Mouse (Mus musculus) liver, adult 2 months (tissue): ENCODE measurements around the gene F2rl1. TPM values are rescaled to one million over a fixed set of nuclear protein-coding genes. Genes with fewer than 3 reads are reported as not detected.

Experiments
- DNase-seq: peaks from one replicate; pipeline ENCODE4 v3.0.0-alpha.2; 2011; ENCODE audit warnings: low read depth, low spot score; ENCODE audit errors: extremely low read depth
- H3K27ac ChIP-seq: fragments of 200-500 bp; replicated peaks from 2 replicates; pipeline ENCODE4 v1.5.1; 2012; ENCODE audit warnings: low read depth, mild to moderate bottlenecking, control low read depth, inconsistent platforms, low read length; ENCODE audit not compliant: insufficient read depth
- H3K27me3 ChIP-seq: fragments of 200-500 bp; 2 replicates; pipeline ENCODE4 v1.6.1; 2012; ENCODE audit warnings: mild to moderate bottlenecking, moderate library complexity, low read length, inconsistent platforms; ENCODE audit not compliant: control insufficient read depth, insufficient read depth
- H3K36me3 ChIP-seq: fragments of 200-500 bp; 2 replicates; pipeline ENCODE4 v1.6.1; 2012; ENCODE audit warnings: low read length, inconsistent platforms; ENCODE audit not compliant: control insufficient read depth, insufficient read depth
- H3K4me1 ChIP-seq: fragments of 200-500 bp; 2 replicates; pipeline ENCODE4 v1.6.1; 2011; ENCODE audit warnings: low read length; ENCODE audit not compliant: control insufficient read depth, insufficient read depth
- H3K4me3 ChIP-seq: fragments of 200-500 bp; 2 replicates; pipeline ENCODE4 v1.5.1; 2011; ENCODE audit warnings: low read depth, mild to moderate bottlenecking, control low read depth, low read length, moderate library complexity; ENCODE audit not compliant: insufficient read depth
- H3K79me2 ChIP-seq: fragments of 200-500 bp; 2 replicates; pipeline ENCODE4 v1.6.1; 2012; ENCODE audit warnings: inconsistent platforms, mild to moderate bottlenecking, low read length, moderate library complexity; ENCODE audit not compliant: control insufficient read depth, insufficient read depth
- H3K9ac ChIP-seq: fragments of 200-500 bp; 2 replicates; pipeline ENCODE4 v1.6.1; 2012; ENCODE audit warnings: low read depth, mild to moderate bottlenecking, control low read depth, inconsistent platforms, low read length
- CTCF ChIP-seq: fragments of 200-500 bp; IDR thresholded peaks from 2 replicates; pipeline ENCODE4 v1.5.1; 2011; ENCODE audit warnings: low read depth, low read length, control low read depth
- POLR2A ChIP-seq: fragments of 200-500 bp; IDR thresholded peaks from 2 replicates; pipeline ENCODE4 v1.6.1; 2011; ENCODE audit warnings: low read length, control low read depth; ENCODE audit not compliant: insufficient read depth; ENCODE audit errors: extremely low read depth
- WGBS: fragments of 180-500 bp; shearing (Covaris S2); methylation state at CpG from one replicate; pipeline ENCODE4 v1.1.7; 2018; 5-methylcytosine and 5-hydroxymethylcytosine counted together
- polyA plus RNA-seq: library from polyadenylated mRNA; depleted of rRNA; stranded (reverse); fragments of >200 nt; gene quantifications from 2 replicates; pipeline ENCODE4 v1.2.3, GENCODE M21; 2012
- total RNA-seq: library from RNA; depleted of rRNA; stranded (reverse); fragments of >200 nt; gene quantifications from 2 replicates; pipeline ENCODE4 v1.2.3, GENCODE M21; 2014

Gene F2rl1
- total and polyA plus RNA-seq, 2 experiments: 0.18 to 0.24 TPM

DNA sequence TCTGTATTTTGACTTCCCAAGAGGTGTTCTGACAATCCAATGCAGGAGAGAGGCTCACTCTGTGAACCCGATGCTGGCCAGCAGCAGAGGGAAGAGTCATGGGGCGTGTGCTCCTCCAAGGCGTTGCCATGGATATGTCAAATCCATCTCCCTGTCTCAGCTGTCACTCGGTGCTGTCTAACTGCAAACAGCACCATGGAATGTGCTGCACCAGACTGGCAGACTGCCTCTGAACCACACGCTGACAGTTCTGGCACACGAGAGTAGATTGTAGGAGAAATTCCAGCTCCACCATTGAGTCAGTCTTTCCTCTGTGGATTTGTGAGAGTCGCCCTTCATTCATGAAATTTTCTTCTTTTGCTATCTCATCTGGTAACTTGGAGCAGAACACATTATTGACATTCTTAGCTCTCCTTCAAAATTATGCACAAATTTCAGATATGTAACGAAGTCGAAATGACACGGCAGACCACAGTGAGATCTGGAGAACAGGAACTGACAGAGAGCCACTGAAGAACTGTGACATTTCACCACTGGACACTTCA, 38.1 kb upstream of the F2rl1 start:
- H3K36me3 ChIP-seq: no peaks in the 10 kb centered on the region
- WGBS: 68% methylated on average over 10 of the region's 10 CpGs
- DNase-seq: no peak

DNA sequence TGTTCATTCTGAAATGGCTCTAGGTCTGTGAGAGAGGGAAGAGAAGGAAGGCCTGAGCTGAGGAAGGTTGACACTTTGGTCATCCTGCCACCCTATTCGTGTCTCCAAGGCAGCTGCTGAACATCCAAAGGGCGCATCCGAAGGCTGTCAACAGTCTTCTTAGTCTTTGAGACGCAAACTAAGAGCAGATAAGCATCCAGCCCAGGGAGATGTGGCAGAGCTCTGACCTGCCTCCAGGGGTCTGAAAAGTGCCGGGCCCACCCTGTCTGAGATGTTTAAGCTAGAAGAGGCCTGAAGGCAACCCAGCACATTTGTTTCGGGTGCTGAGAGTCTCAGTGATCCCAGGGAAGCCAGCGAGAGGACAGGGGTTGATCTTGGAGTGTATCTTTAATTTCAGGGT, 32.3 kb upstream of the F2rl1 start:
- 89% methylated on average over 7 of the region's 7 CpGs for WGBS

More for the DNA sequence above, 38.1 kb upstream of the F2rl1 start:
- no peak for TF ChIP-seq POLR2A
- TF ChIP-seq CTCF: no peak
- H3K79me2 ChIP-seq: no peaks in the 10 kb centered on the region
- no peak overlapping the region for H3K9ac ChIP-seq
- no peak overlapping the region for H3K27ac ChIP-seq
- H3K4me1 ChIP-seq: peaks cover 4% of the 10 kb centered on the region; the same call in 1 of the 2 replicates
- no peaks in the 10 kb centered on the region for H3K27me3 ChIP-seq
- no peak overlapping the region for H3K4me3 ChIP-seq

DNA sequence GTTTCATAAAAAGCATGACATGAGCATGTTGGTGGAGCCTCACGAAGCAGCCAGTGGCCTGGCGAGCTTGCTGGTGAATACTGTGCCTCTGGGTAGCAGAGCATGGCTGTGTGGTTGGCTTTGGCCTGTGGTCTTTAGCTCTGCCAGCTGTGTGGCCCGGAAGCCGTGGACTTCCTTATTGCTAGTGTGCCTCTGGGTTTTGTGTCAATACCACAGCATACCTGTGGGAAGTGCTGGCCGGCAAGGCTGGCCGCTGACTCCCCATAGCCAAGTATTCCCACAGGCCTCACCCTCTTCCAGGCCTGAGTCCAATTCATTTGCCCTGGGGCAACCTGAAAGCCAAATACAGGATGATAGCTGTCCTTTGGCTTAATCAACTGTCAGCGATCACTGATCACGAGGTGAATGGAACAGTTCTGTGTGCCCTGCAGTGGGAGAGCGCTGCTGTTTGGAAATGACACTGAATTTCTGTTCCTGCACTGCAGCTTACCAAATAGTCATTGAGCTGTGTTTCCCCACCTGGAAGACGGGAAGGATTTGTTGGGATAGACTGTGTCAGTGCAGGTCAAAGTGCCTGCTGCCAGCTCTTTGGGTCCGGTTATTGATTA, 29.0 kb upstream of the F2rl1 start:
- peak overlapping the region; percentile 14; the same call in 1 of the 2 replicates for H3K27ac ChIP-seq

More for the DNA sequence above, 32.3 kb upstream of the F2rl1 start:
- H3K36me3 ChIP-seq: no peaks in the 10 kb centered on the region
- TF ChIP-seq POLR2A (no peak), CTCF (no peak)
- peaks cover 2% of the 10 kb centered on the region; the same call in 1 of the 2 replicates for H3K4me1 ChIP-seq
- no peak overlapping the region for H3K4me3 ChIP-seq
- no peak overlapping the region for H3K27ac ChIP-seq
- H3K79me2 ChIP-seq: no peaks in the 10 kb centered on the region
- no peaks in the 10 kb centered on the region for H3K27me3 ChIP-seq
- no peak overlapping the region for H3K9ac ChIP-seq
- no peak for DNase-seq

DNA sequence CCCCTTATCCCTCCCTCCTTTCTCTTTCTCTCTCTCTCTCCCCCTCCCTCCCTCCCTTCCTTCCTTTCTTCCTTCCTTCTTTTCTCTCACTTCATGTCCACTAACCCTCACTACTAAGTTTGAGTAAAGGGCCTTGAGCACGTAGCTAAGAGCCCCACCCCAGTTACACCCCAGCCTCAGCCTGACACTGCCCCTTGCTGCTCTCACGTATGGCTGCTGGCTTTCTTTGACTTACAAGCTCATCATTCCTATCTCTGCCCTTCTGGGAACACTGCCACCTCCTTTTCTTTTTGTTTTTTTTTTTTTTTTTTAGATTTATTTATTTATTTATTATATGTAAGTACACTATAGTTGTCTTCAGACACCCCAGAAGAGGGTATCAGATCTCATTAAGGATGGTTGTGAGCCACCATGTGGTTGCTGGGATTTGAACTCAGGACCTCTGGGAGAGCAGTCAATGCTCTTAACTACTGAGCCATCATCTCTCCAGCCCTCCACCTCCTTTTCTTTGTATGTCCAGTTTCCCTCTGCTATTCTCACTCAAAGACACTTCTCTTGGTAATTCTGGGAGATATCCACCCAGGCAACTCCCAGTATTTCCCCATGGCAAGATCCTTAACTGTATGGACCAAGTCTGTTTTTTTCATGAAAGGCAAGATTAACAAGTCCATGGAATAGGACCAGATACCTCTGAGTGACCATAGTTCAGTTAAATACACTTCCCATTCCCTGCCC, 25.8 kb upstream of the F2rl1 start:
- H3K27me3 ChIP-seq: no peaks in the 10 kb centered on the region
- no peaks in the 10 kb centered on the region for H3K79me2 ChIP-seq
- no peak overlapping the region for H3K9ac ChIP-seq
- H3K4me1 ChIP-seq: peaks cover 2% of the 10 kb centered on the region; the same call in 1 of the 2 replicates
- no peak for TF ChIP-seq CTCF
- TF ChIP-seq POLR2A: no peak
- no peaks in the 10 kb centered on the region for H3K36me3 ChIP-seq
- 75% methylated on average over 2 of the region's 2 CpGs for WGBS
- no peak overlapping the region for H3K27ac ChIP-seq
- no peak overlapping the region for H3K4me3 ChIP-seq
- DNase-seq: no peak

More for the DNA sequence above, 29.0 kb upstream of the F2rl1 start:
- peak; percentile 98 for DNase-seq
- H3K79me2 ChIP-seq: no peaks in the 10 kb centered on the region
- no peak overlapping the region for H3K4me3 ChIP-seq
- no peaks in the 10 kb centered on the region for H3K36me3 ChIP-seq
- no peak overlapping the region for H3K9ac ChIP-seq
- H3K27me3 ChIP-seq: no peaks in the 10 kb centered on the region
- 28% methylated on average over 11 of the region's 11 CpGs for WGBS
- TF ChIP-seq CTCF: peak; percentile 26; the same call in 1 of the 2 replicates
- TF ChIP-seq POLR2A: no peak
- peaks cover 2% of the 10 kb centered on the region; the same call in 1 of the 2 replicates for H3K4me1 ChIP-seq

DNA sequence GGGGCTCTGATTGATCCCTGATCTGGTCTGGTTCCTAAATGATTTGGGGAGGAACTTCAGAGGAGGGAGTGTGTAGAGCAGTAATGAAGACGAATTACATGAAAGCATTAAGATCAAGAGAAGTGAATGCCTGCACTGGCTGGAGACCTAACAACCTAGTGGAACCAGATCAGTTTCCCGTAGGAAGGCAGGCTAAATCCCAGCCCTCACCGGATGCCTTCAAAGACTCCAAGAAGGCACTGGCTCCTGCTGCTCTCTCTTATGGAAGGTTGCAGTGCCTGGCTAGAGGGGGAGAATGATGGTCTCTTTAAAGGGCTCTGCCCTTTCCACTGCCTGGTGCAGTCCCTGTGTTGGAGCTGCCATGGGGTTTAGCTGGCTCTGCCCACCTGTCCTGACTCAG, 24.4 kb upstream of the F2rl1 start:
- Histone ChIP-seq H3K4me1 (peaks cover 2% of the 10 kb centered on the region; the same call in 1 of the 2 replicates), H3K9ac (no peak overlapping the region), H3K79me2 (no peaks in the 10 kb centered on the region), H3K36me3 (no peaks in the 10 kb centered on the region), H3K27me3 (no peaks in the 10 kb centered on the region), H3K4me3 (no peak overlapping the region), H3K27ac (no peak overlapping the region)
- DNase-seq: no peak
- TF ChIP-seq CTCF: no peak
- no peak for TF ChIP-seq POLR2A
- WGBS: 82% methylated on average over 3 of the region's 3 CpGs

DNA sequence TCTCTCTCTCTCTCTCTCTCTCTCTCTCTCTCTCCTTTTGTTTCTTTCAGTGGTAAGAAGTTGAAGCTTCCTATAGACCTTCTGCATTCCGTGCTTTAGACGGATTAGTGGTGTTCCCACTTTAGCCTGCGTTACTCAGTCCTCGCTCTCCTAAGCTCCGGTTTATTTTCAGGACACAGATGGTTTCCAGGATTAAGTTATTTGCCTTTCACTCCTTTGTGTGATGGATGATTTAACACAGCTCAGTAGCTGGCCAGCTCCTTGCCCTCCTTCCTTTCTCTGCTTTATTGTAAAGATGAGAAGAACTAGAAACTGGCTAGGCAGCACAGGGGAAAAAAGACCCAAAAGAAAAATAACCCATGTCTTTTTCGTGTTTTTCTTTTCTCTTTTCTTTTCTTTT, 23.8 kb upstream of the F2rl1 start:
- H3K79me2 ChIP-seq: no peaks in the 10 kb centered on the region
- no peak overlapping the region for H3K9ac ChIP-seq
- H3K4me3 ChIP-seq: no peak overlapping the region
- H3K27me3 ChIP-seq: no peaks in the 10 kb centered on the region
- peaks cover 2% of the 10 kb centered on the region; the same call in 1 of the 2 replicates for H3K4me1 ChIP-seq
- H3K27ac ChIP-seq: no peak overlapping the region
- WGBS: 51% methylated on average over 6 of the region's 6 CpGs
- no peaks in the 10 kb centered on the region for H3K36me3 ChIP-seq
- DNase-seq: no peak
- no peak for TF ChIP-seq CTCF
- no peak for TF ChIP-seq POLR2A
